Mouse (Mus musculus) intestine, embryonic 16.5 days (tissue): ENCODE measurements at regions not wholly inside any gene's neighbourhood (a gene's known extent, or its start where the extent isn't known, plus 50 kb on each side); places are given as distances from the start of the nearest gene placed in this dataset.

Experiments used
- ATAC-seq: fragments of 200-750 bp; cut with Nextera tagmentation; 2 replicates; pipeline ENCODE4 v1.8.0; 2017; ENCODE audit warnings: moderate TSS enrichment, moderate library complexity
- H3K27ac ChIP-seq: fragments of 300-500 bp; sonication (generic); 2 replicates; pipeline ENCODE4 v1.5.1; 2014; ENCODE audit warnings: mild to moderate bottlenecking, low read length
- H3K27me3 ChIP-seq: fragments of 300-500 bp; sonication (generic); replicated peaks from 2 replicates; pipeline ENCODE4 v1.6.1; 2014; ENCODE audit warnings: low read length, control low read depth, mixed read lengths; ENCODE audit not compliant: control insufficient read depth, insufficient read depth
- H3K36me3 ChIP-seq: fragments of 300-500 bp; sonication (generic); 2 replicates; pipeline ENCODE4 v1.6.1; 2014; ENCODE audit warnings: low read length, control low read depth; ENCODE audit not compliant: control insufficient read depth, insufficient read depth
- H3K4me1 ChIP-seq: fragments of 300-500 bp; sonication (generic); 2 replicates; pipeline ENCODE4 v1.6.1; 2014; ENCODE audit warnings: low read length, control low read depth, mixed read lengths; ENCODE audit not compliant: control insufficient read depth, insufficient read depth
- H3K4me2 ChIP-seq: fragments of 300-500 bp; sonication (generic); 2 replicates; pipeline ENCODE4 v1.6.1; 2014; ENCODE audit warnings: low read depth, low read length, control low read depth
- H3K4me3 ChIP-seq: fragments of 300-500 bp; sonication (generic); 2 replicates; pipeline ENCODE4 v1.5.1; 2014; ENCODE audit warnings: mild to moderate bottlenecking, low read length
- H3K9ac ChIP-seq: fragments of 300-500 bp; sonication (generic); 2 replicates; pipeline ENCODE4 v1.6.1; 2014; ENCODE audit warnings: low read depth, low read length
- H3K9me3 ChIP-seq: fragments of 300-500 bp; sonication (generic); 2 replicates; pipeline ENCODE4 v1.6.1; 2016; ENCODE audit warnings: low read length, control low read depth; ENCODE audit not compliant: control insufficient read depth
- WGBS: fragments of 180-500 bp; shearing (Covaris S2); extraction: QIAGEN DNeasy Blood & Tissue Kit; methylation state at CpG from one replicate; pipeline ENCODE4 v1.1.7; 2014; 5-methylcytosine and 5-hydroxymethylcytosine counted together

- H3K27me3 ChIP-seq: no peaks in the 10 kb centered on the region
- 57% methylated on average over 2 of the region's 2 CpGs for WGBS
- no peak for ATAC-seq
Observed at GRCm38 (mm10) chr5:97236930-97237329, 125.5 kb upstream of the Paqr3 start.

GRCm38 (mm10) chr5:97226425-97226824 lies 115.0 kb upstream of the Paqr3 start:
- no peak for ATAC-seq
- WGBS: 67% methylated on average over 2 of the region's 2 CpGs
- H3K9me3 ChIP-seq: no peaks in the 10 kb centered on the region
- no peak overlapping the region for H3K4me2 ChIP-seq
- H3K27ac ChIP-seq: no peak overlapping the region
- no peaks in the 10 kb centered on the region for H3K27me3 ChIP-seq
- no peaks in the 10 kb centered on the region for H3K36me3 ChIP-seq
- H3K9ac ChIP-seq: no peak overlapping the region
- H3K4me3 ChIP-seq: no peak overlapping the region
- no peaks in the 10 kb centered on the region for H3K4me1 ChIP-seq

More at GRCm38 (mm10) chr5:97236930-97237329, 125.5 kb upstream of the Paqr3 start:
- Histone ChIP-seq H3K4me2 (no peak overlapping the region), H3K4me3 (no peak overlapping the region), H3K27ac (no peak overlapping the region), H3K4me1 (no peaks in the 10 kb centered on the region), H3K9me3 (no peaks in the 10 kb centered on the region), H3K9ac (no peak overlapping the region), H3K36me3 (no peaks in the 10 kb centered on the region)

DNA sequence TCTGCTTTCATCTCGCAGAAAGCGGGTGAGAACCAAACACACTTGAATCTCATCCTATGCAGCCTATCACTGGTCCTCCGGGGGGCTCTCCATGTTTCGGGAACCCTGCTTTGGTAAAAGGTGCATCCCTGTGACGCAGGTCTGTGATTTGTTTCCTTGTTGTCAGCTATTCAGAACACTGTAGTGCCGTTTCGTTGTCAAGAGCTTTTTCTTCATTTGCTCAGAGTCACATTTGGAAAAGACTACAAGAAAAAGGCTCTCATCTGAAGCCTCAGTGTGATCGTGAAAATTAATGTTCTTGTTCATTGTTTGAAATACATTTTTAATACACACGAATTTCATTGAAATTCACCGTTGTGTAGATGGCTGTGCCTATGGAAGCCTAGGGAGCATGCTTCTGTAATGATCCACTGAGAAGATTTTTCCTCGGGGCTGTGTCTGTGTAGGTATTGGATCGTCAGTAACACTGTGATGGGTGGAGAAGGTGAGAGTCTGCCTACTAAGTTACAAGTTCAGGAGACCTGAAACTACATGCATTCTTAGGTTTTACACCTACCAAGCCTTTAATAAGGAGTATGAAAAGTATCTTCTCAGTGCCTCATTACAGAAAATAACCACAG lies 112.0 kb upstream of the Paqr3 start:
- H3K36me3 ChIP-seq: no peaks in the 10 kb centered on the region
- H3K27ac ChIP-seq: no peak overlapping the region
- no peak overlapping the region for H3K4me3 ChIP-seq
- 76% methylated on average over 12 of the region's 12 CpGs for WGBS
- H3K9ac ChIP-seq: no peak overlapping the region
- no peak overlapping the region for H3K4me2 ChIP-seq
- no peaks in the 10 kb centered on the region for H3K27me3 ChIP-seq
- H3K9me3 ChIP-seq: no peaks in the 10 kb centered on the region
- no peaks in the 10 kb centered on the region for H3K4me1 ChIP-seq
- ATAC-seq: no peak

- Histone ChIP-seq H3K4me1 (no peaks in the 10 kb centered on the region), H3K9ac (no peak overlapping the region), H3K27me3 (no peaks in the 10 kb centered on the region), H3K27ac (no peak overlapping the region), H3K4me2 (no peak overlapping the region), H3K4me3 (no peak overlapping the region), H3K9me3 (no peaks in the 10 kb centered on the region), H3K36me3 (no peaks in the 10 kb centered on the region)
- WGBS: 59% methylated on average over 12 of the region's 12 CpGs
- ATAC-seq: no peak
Observed at GRCm38 (mm10) chr5:97222489-97223237, 111.3 kb upstream of the Paqr3 start.

DNA sequence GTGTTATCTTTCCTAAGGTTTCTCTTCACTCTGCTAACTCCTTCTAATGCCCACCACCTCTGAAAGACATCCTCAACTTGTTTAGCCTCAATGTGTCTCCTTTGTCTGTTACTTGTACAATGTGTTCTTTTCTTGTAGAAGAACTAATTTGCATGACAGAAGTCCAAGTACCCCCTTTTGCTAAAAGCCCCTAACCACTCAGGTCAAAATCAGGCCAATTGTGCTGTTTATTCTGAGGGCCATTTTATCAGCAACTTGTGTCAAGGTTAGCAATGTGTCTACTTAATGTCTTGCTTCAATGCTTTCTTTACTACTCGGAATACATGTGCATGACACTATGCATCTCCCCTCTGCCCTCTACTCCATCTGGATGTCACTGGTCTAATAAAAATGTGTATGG lies 107.3 kb upstream of the Paqr3 start:
- Histone ChIP-seq H3K4me1 (no peaks in the 10 kb centered on the region), H3K27ac (no peak overlapping the region), H3K4me3 (no peak overlapping the region), H3K36me3 (no peaks in the 10 kb centered on the region), H3K9ac (no peak overlapping the region), H3K4me2 (no peak overlapping the region), H3K9me3 (no peaks in the 10 kb centered on the region), H3K27me3 (no peaks in the 10 kb centered on the region)
- no peak for ATAC-seq
- 78% methylated on average over 1 of the region's 1 CpGs for WGBS

- H3K4me1 ChIP-seq: no peaks in the 10 kb centered on the region
- H3K9me3 ChIP-seq: no peaks in the 10 kb centered on the region
- no peak for ATAC-seq
- no peak overlapping the region for H3K27ac ChIP-seq
- no peak overlapping the region for H3K4me3 ChIP-seq
- no peak overlapping the region for H3K4me2 ChIP-seq
- H3K27me3 ChIP-seq: no peaks in the 10 kb centered on the region
- no peaks in the 10 kb centered on the region for H3K36me3 ChIP-seq
- H3K9ac ChIP-seq: no peak overlapping the region
- WGBS: 76% methylated on average over 4 of the region's 4 CpGs
Observed at GRCm38 (mm10) chr5:97205606-97206005, 94.2 kb upstream of the Paqr3 start.

DNA sequence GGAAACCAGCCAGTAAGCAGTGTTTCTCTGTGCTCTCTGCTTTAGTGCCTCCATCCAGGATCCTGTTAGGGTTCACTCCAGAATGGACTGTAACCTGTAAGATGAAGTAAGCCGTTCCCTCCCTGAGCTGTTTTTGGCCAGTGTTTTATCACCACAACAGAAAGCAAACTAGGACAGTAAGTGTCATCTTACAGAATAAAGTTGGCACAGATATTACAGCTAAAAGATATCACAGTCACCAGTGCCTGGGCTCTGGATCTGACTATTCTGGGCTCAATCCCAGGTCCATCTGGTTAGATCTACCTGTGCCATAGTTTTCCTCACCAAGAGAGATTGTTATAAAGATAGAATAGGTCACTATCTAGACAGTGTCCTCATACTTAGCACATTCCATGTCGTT lies 92.9 kb upstream of the Paqr3 start:
- no peaks in the 10 kb centered on the region for H3K9me3 ChIP-seq
- H3K4me1 ChIP-seq: no peaks in the 10 kb centered on the region
- no peak overlapping the region for H3K27ac ChIP-seq
- no peak overlapping the region for H3K4me3 ChIP-seq
- H3K27me3 ChIP-seq: no peaks in the 10 kb centered on the region
- 78% methylated on average over 2 of the region's 2 CpGs for WGBS
- H3K9ac ChIP-seq: no peak overlapping the region
- no peak for ATAC-seq
- no peak overlapping the region for H3K4me2 ChIP-seq
- H3K36me3 ChIP-seq: no peaks in the 10 kb centered on the region

GRCm38 (mm10) chr5:97203646-97204045 lies 92.2 kb upstream of the Paqr3 start:
- Histone ChIP-seq H3K4me3 (no peak overlapping the region), H3K4me2 (no peak overlapping the region), H3K27ac (no peak overlapping the region), H3K4me1 (no peaks in the 10 kb centered on the region), H3K9ac (no peak overlapping the region), H3K27me3 (no peaks in the 10 kb centered on the region), H3K9me3 (no peaks in the 10 kb centered on the region), H3K36me3 (no peaks in the 10 kb centered on the region)
- WGBS: 90% methylated on average over 1 of the region's 1 CpGs
- ATAC-seq: no peak

DNA sequence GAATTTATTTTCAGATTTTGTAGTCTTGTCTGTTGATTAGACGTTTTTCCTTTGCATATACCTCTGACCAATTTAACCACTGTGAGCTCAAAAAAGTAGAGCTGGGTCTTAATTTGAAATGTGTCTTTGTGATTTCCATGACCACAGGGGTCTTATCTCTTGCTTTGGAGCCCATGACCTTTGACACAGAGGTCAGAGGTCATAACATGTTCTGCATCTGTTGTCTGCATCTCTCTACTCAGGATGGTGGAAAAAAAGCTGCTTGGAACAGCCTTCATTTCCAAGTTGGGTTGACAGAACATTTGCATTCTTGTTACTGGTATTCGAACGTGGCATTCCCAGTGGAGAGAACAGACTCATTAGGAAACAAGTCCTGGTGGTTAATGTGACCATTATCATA lies 91.2 kb upstream of the Paqr3 start:
- no peaks in the 10 kb centered on the region for H3K27me3 ChIP-seq
- H3K4me3 ChIP-seq: no peak overlapping the region
- no peaks in the 10 kb centered on the region for H3K4me1 ChIP-seq
- H3K36me3 ChIP-seq: no peaks in the 10 kb centered on the region
- no peak for ATAC-seq
- 68% methylated on average over 3 of the region's 3 CpGs for WGBS
- no peaks in the 10 kb centered on the region for H3K9me3 ChIP-seq
- H3K27ac ChIP-seq: no peak overlapping the region
- no peak overlapping the region for H3K9ac ChIP-seq
- H3K4me2 ChIP-seq: no peak overlapping the region

DNA sequence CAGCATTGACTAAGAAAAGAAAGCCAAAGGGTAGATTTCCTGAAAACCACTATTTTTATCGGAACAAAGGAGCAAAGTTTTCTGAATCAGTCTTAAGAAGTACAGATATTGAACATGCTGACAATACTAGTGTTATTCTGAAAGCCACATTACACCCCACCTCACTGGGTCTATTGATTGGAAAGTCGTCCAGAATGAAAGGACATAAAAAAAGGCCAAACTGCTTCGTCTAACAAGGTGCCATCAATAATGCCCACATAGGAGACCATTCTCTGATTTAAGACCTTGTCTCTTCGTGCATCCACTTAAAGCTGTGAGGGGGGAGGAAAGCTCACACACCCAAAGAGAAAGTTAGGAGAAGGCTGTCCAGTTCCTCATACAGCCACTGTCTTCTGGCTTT lies 89.3 kb upstream of the Paqr3 start:
- Histone ChIP-seq H3K9ac (no peak overlapping the region), H3K27ac (no peak overlapping the region), H3K4me2 (no peak overlapping the region), H3K4me3 (no peak overlapping the region), H3K9me3 (no peaks in the 10 kb centered on the region), H3K36me3 (no peaks in the 10 kb centered on the region), H3K4me1 (no peaks in the 10 kb centered on the region), H3K27me3 (no peaks in the 10 kb centered on the region)
- 73% methylated on average over 4 of the region's 4 CpGs for WGBS
- no peak for ATAC-seq
